Mouse (Mus musculus) embryonic fibroblast, embryonic 13.5 days (primary cell): Measurements from ENCODE around the gene Blzf1.

Experiments
- CTCF ChIP-seq: IDR thresholded peaks from 2 replicates; pipeline ENCODE4 v1.5.1; 2011; ENCODE audit warnings: mild to moderate bottlenecking, control low read depth, low read length, moderate library complexity, borderline replicate concordance; ENCODE audit not compliant: insufficient read depth
- POLR2A ChIP-seq: IDR thresholded peaks from 2 replicates; pipeline ENCODE4 v1.6.1; 2011; ENCODE audit warnings: low read depth, mild to moderate bottlenecking, control low read depth, low read length, moderate library complexity

DNA sequence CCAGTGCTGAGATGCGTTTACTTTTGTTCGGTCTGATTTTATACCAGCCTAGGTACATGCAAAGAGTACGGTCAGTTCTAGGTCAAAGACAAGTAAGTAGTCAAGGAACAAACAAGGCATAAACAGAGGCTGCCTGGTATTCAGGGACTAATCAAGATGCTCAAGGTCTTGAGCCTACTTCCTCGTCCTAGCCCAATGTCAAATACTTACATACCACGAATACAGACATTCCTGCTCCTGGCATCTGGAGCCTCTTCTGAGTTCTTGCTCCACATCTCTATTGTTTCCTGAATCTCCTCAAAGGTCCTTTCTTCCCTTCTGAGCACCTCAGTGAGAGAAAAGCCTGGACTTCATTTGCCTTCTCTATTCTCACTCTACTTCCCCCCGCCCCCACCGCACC lies 36.3 kb downstream of the Blzf1 start:
- TF ChIP-seq CTCF (no peak), POLR2A (no peak)
